Mouse (Mus musculus) heart, postnatal 0 days (tissue): ENCODE data around the gene Gstt4.

Experiments used
- CTCF ChIP-seq: IDR thresholded peaks from 2 replicates; pipeline ENCODE4 v1.5.1; 2016; ENCODE audit warnings: antibody characterized with exemption, control low read depth, low read depth
- EP300 ChIP-seq: IDR thresholded peaks from 2 replicates; pipeline ENCODE4 v1.6.1; 2016; ENCODE audit warnings: antibody characterized with exemption, low read depth

DNA sequence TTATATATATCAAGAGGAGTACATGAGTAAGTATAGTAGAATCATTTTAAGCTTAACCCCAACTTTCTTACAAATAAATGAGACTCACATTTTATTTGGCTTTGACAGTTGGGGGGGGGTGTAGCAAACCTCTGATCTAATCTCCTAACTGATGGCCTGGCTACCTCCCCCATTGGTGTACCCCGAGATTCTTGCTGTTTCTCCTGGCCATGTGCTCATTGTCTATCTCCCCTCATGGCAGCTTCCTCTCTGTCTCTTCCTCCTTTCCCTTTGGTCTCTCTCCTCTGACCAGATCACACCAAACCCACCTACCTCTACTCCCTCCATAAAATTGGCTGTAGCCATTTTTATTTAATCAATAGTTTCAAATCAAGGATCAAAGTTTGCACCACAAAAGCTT lies 1.4 kb upstream of the Gstt4 start:
- TF ChIP-seq EP300: no peak
- TF ChIP-seq CTCF: no peak
